Mouse (Mus musculus): ENCODE results near the gene Hist3h2ba.

GRCm38 (mm10) chr11:58937909-58938308, 10.8 kb upstream of the Hist3h2ba start:
- no peak for TF ChIP-seq CTCF (IDR thresholded peaks at IDR 0.05)
- TF ChIP-seq EP300 (IDR thresholded peaks at IDR 0.05) = no peak

All from lung, postnatal 0 days (tissue).